Mouse (Mus musculus) skeletal muscle tissue, postnatal 0 days (tissue): Measurements from ENCODE around the gene Sf3b1. TPM values are rescaled to one million over a fixed set of nuclear protein-coding genes. Genes with fewer than 3 reads are reported as not detected.

Experiments used
- polyA plus RNA-seq: library from polyadenylated mRNA; unstranded; fragments of >200 nt; fragmentation: Nextera tagmentation; extraction: Ambion mirVana; gene quantifications from 2 replicates; pipeline ENCODE4 v1.2.1, GENCODE M21; 2015

The Sf3b1 gene
- 131 and 145 TPM in 2 replicates for polyA plus RNA-seq

DNA sequence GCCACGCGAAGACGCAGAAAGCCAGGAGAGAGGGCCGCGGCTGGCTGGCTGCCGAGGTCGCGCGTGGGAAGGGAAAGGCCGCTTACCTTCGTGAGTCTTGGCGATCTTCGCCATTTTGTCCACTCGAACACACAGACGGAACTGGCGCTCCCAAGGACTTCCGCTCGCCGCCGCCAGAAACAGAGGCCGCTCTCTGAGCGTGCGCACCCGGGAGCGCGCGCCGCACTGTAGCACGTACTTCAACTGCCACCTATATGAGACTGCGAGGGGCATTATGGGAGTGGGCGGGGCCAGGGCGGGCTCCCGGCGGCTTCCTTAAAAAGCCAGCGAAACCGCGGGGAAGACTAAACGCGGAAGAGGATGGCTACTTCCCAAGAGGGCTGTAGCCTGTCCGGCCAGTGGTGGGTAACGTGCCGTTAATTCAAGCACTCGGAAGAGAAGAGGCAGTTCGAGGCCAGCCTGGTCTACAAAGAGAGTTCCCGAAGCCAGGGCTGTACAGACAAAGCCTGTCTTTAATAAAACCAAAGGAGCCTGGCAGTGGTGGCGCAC lies at the start of gene Sf3b1:
TSS of gene Sf3b1 (minus strand) at position 229 of the 549 bp plus-strand sequence.

DNA sequence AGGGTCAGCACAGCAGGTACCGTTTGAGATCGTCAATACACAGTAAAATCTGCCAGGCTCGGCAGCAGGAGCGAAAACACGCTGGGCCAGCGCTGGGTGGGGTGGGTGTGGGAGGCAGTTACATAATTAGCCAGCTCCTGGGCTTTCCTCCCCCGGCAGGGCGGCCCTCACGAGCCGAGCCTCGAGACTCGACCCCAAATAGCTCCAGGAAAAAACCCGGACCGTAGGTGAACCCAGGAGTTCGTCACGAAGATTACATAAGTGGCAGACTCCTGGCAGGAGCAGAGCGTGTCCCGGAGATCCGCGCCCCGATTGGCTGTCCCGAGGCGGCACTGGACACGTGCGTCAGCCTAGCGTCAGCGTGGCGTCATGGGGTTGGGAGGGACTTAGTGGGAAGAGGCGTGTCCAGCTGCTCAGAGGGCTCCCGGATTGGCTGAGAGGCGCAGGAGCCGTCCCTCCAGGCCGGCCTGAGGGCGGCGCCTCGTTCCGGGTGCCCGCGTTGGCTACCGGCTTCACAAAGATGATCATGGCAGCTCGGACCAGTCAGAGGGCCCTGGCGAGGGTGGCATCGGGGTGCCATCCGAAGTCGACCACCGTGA lies 25.2 kb upstream of the Sf3b1 start, which contains the start of gene Coq10b:
TSS of gene Coq10b (plus strand) at position 416 of the 599 bp plus-strand sequence.

Other genes with a start within 250 kb of the Sf3b1 start
- 6.8 and 7.4 TPM in 2 replicates for gene Ankrd44, start 101.1 kb downstream of the Sf3b1 start, polyA plus RNA-seq
- gene Coq10b, start 25.3 kb upstream of the Sf3b1 start, polyA plus RNA-seq, result 14.2 and 15.0 TPM in 2 replicates
- 276 and 281 TPM in 2 replicates for gene Hspe1, start 60.7 kb upstream of the Sf3b1 start, polyA plus RNA-seq
- gene Hspd1, start 60.8 kb upstream of the Sf3b1 start, polyA plus RNA-seq, result 235 and 241 TPM in 2 replicates
- 107 and 112 TPM in 2 replicates for gene Mob4, start 103.8 kb upstream of the Sf3b1 start, polyA plus RNA-seq
- 14.5 and 17.0 TPM in 2 replicates for gene Rftn2, start 199.3 kb upstream of the Sf3b1 start, polyA plus RNA-seq
- gene Mars2, start 209.7 kb upstream of the Sf3b1 start, polyA plus RNA-seq, result 2.9 and 3.2 TPM in 2 replicates